Comparison of ENCODE assay signal across 8 mouse cellular contexts in genomic region chr1:173366701-173367355, GRCm38 (mm10). TPM values are rescaled to one million over a fixed set of nuclear protein-coding genes. Genes with fewer than 3 reads are reported as not detected.
DNase-seq lines count a peak whose midpoint lies in the region; ATAC-seq lines count a peak whose summit lies in the region.

No protein-coding gene starts in this region.

- H3K4me2 ChIP-seq in kidney, embryonic 15.5 days = peak overlapping the region; percentile 91
- H3K4me2 ChIP-seq in limb, embryonic 15.5 days = peak overlapping the region; percentile 81

- H3K4me1 ChIP-seq in kidney, embryonic 15.5 days = peaks cover 20% of the 10 kb centered on the region
- peaks cover 33% of the 10 kb centered on the region for H3K4me1 ChIP-seq in hindbrain, embryonic 10.5 days (replicated peaks)
- peaks cover 18% of the 10 kb centered on the region for H3K4me1 ChIP-seq in limb, embryonic 15.5 days

- DNase-seq in kidney, adult 11 months = no peak
- DNase-seq in cerebellum, postnatal 10 days = peak; percentile 66 to 71
- DNase-seq in hindbrain, embryonic 10.5 days (ENCODE audit: low spot score) = peak; percentile 51
- peak; percentile 47 for DNase-seq in right cerebral cortex, postnatal 4 days
- DNase-seq in ovary, postnatal 10 days (ENCODE audit: low spot score) = no peak
- no peak for DNase-seq in spleen, postnatal 10 days (ENCODE audit: low spot score in 2 of 2)

- peaks cover 71% of the 10 kb centered on the region for H3K27me3 ChIP-seq in kidney, embryonic 15.5 days
- H3K27me3 ChIP-seq in hindbrain, embryonic 10.5 days (ENCODE audit: insufficient read depth, poor library complexity, severe bottlenecking) = peaks cover 24% of the 10 kb centered on the region
- peaks cover 56% of the 10 kb centered on the region for H3K27me3 ChIP-seq in limb, embryonic 15.5 days

- peak overlapping the region; percentile 51 for H3K4me3 ChIP-seq in kidney, embryonic 15.5 days (replicated peaks)
- H3K4me3 ChIP-seq in hindbrain, embryonic 10.5 days = peak overlapping the region; percentile 83
- H3K4me3 ChIP-seq in limb, embryonic 15.5 days = peak overlapping the region; percentile 44

- 1% methylated on average over 31 of the region's 31 CpGs for WGBS in kidney, embryonic 15.5 days
- 0% methylated on average over 31 of the region's 31 CpGs for WGBS in hindbrain, embryonic 10.5 days
- under 1% methylated on average over 31 of the region's 31 CpGs for WGBS in limb, embryonic 15.5 days

- H3K27ac ChIP-seq in kidney, embryonic 15.5 days = no peak overlapping the region
- H3K27ac ChIP-seq in hindbrain, embryonic 10.5 days = peak overlapping the region; percentile 91
- no peak overlapping the region for H3K27ac ChIP-seq in limb, embryonic 15.5 days

- no peaks in the 10 kb centered on the region for H3K9me3 ChIP-seq in kidney, embryonic 15.5 days (replicated peaks)
- no peaks in the 10 kb centered on the region for H3K9me3 ChIP-seq in hindbrain, embryonic 10.5 days
- no peaks in the 10 kb centered on the region for H3K9me3 ChIP-seq in limb, embryonic 15.5 days

- peak overlapping the region; percentile 35 for H3K9ac ChIP-seq in kidney, embryonic 15.5 days
- 0 out of 2 replicates have a peak overlapping the region, but pooled peaks have one; percentile 20 for H3K9ac ChIP-seq in limb, embryonic 15.5 days

- H3K36me3 ChIP-seq in kidney, embryonic 15.5 days = no peaks in the 10 kb centered on the region
- no peaks in the 10 kb centered on the region for H3K36me3 ChIP-seq in hindbrain, embryonic 10.5 days
- no peaks in the 10 kb centered on the region for H3K36me3 ChIP-seq in limb, embryonic 15.5 days

- ATAC-seq in kidney, embryonic 15.5 days (replicated peaks; ENCODE audit: low FRiP score) = peak; percentile 38
- ATAC-seq in limb, embryonic 15.5 days (ENCODE audit: insufficient number of reproducible peaks, low FRiP score, low TSS enrichment, low read depth) = no peak; the same call in 1 of the 2 replicates

RNA-seq across cellular contexts. Expression of gene Cadm3, which starts 0.7 kb away (rescaled TPM):
- 0.71 and 1.3 TPM in 2 replicates for polyA plus RNA-seq in kidney, embryonic 15.5 days (2015; fragmentation: Nextera tagmentation; extraction: Ambion mirVana)
- 3.9 and 17.7 TPM in 2 replicates for polyA plus RNA-seq in hindbrain, embryonic 10.5 days (2016; fragmentation: Nextera tagmentation; extraction: Ambion mirVana)
- polyA plus RNA-seq in limb, embryonic 15.5 days (2015; fragmentation: Nextera tagmentation; extraction: Ambion mirVana) = 0.60 and 1.1 TPM in 2 replicates

RNA-seq across cellular contexts. Expression of gene Aim2, which starts 16.1 kb away (rescaled TPM):
- 2.7 and 2.9 TPM in 2 replicates for polyA plus RNA-seq in kidney, embryonic 15.5 days (2015; fragmentation: Nextera tagmentation; extraction: Ambion mirVana)
- polyA plus RNA-seq in hindbrain, embryonic 10.5 days (2016; fragmentation: Nextera tagmentation; extraction: Ambion mirVana) = 3.9 and 4.8 TPM in 2 replicates
- 1.4 and 1.6 TPM in 2 replicates for polyA plus RNA-seq in limb, embryonic 15.5 days (2015; fragmentation: Nextera tagmentation; extraction: Ambion mirVana)

RNA-seq across cellular contexts. Expression of gene Ackr1, which starts 33.3 kb away (rescaled TPM):
- 0.82 and 1.0 TPM in 2 replicates for polyA plus RNA-seq in kidney, embryonic 15.5 days (2015; fragmentation: Nextera tagmentation; extraction: Ambion mirVana)
- polyA plus RNA-seq in hindbrain, embryonic 10.5 days (2016; fragmentation: Nextera tagmentation; extraction: Ambion mirVana) = 2.3 and 2.4 TPM in 2 replicates
- polyA plus RNA-seq in limb, embryonic 15.5 days (2015; fragmentation: Nextera tagmentation; extraction: Ambion mirVana) = 0.45 and 0.81 TPM in 2 replicates

Comparison
In these comparisons a context has a peak if more than half of its experiments do, and no peak if none do; other contexts are left out.
1. DNase-seq: peak in cerebellum, postnatal 10 days (2 of 2), hindbrain, embryonic 10.5 days (single experiment) and right cerebral cortex, postnatal 4 days (single experiment); none in kidney, adult 11 months (single experiment), ovary, postnatal 10 days (single experiment) and spleen, postnatal 10 days (0 of 2).
2. Peak in every context shown above with its lines, with median percentiles within 50 percentile points of each other: H3K4me3 ChIP-seq.